Mouse (Mus musculus) bone marrow macrophage, adult 2 months (primary cell): ENCODE measurements around the gene Myh10. TPM values are rescaled to one million over a fixed set of nuclear protein-coding genes. Genes with fewer than 3 reads are reported as not detected.
A peak's percentile ranks its signal among the peaks of the same experiment; 100 is the strongest.

Source experiments
- H3K27ac ChIP-seq: 2 replicates; pipeline ENCODE4 v1.5.1; 2012; ENCODE audit warnings: low read depth, low read length; ENCODE audit not compliant: insufficient read depth
- H3K4me1 ChIP-seq: 2 replicates; pipeline ENCODE4 v1.6.1; 2012; ENCODE audit warnings: low read length; ENCODE audit not compliant: control insufficient read depth, insufficient read depth
- H3K4me3 ChIP-seq: 2 replicates; pipeline ENCODE4 v1.5.1; 2012; ENCODE audit warnings: mild to moderate bottlenecking, low read length, moderate library complexity; ENCODE audit not compliant: insufficient read depth
- CTCF ChIP-seq: IDR thresholded peaks from 2 replicates; pipeline ENCODE4 v1.5.1; 2012; ENCODE audit warnings: low read depth, mild to moderate bottlenecking, low read length, moderate library complexity
- POLR2A ChIP-seq: IDR thresholded peaks from 2 replicates; pipeline ENCODE4 v1.6.1; 2012; ENCODE audit warnings: mild to moderate bottlenecking, low read depth, low read length, borderline replicate concordance
- polyA plus RNA-seq: library from polyadenylated mRNA; stranded (reverse); fragments of >200 nt; gene quantifications from 2 replicates; pipeline ENCODE4 v1.2.4, GENCODE M21; 2012; ENCODE audit not compliant: missing spikeins, insufficient read depth, insufficient read length

Myh10 gene
- polyA plus RNA-seq, 1 experiment = 0.75 TPM

DNA sequence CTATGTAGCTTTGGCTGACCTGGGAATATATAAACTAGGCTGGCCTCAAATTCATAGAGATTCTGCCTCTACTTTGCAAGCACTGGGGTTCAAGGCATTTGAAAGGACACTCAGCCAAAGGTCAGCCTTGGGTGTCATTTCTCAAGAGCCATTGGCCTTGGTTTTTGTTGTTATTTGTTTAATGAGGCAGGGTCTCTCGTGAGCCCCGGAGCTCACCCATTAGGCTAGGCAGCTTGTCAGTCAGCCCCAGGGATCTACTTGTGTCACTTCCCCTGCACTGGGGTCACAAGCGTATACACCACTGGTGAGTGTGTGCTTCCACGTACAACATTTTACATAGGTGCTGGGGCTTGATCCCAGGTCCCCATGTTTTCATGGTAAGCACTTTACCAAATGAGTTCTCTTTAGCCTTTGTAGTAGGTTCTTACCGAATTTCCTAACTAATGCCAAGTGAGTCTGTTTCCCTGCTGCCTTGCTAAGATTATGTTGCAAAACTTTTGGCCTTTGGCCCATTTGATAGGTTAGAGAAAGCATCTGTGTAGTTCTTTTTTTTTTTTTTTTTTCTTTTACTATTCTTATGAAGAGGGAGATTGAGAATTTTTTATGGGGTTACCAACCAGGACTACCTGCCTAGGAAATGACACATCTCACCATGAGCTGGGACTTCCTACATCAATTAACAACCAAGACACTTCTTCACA, 18.9 kb upstream of the Myh10 start:
- TF ChIP-seq POLR2A (no peak), CTCF (no peak)
- Histone ChIP-seq H3K27ac (no peak overlapping the region), H3K4me1 (peaks cover 8% of the 10 kb centered on the region), H3K4me3 (no peak overlapping the region)

DNA sequence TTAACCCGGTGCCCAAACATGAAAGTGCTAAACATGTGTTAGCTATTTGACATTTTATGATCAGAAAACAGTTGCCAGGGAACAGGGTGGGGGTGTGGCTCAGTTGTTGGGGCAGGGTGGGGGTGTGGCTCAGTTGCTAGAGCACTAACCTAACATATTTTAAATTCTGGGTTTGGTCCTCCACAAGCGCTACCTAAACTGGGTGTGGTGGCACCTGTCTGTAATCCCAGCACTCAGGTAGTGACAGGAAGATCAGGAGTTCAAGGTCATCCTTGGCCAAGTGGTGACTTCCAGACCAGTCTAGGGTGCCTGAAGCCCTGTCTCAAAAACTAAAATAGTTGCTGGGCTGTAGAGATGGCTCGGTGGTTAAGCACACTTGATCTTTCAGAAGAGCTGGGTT, 17.3 kb upstream of the Myh10 start:
- Histone ChIP-seq H3K27ac (no peak overlapping the region), H3K4me3 (no peak overlapping the region), H3K4me1 (peaks cover 8% of the 10 kb centered on the region)
- no peak for TF ChIP-seq POLR2A
- no peak for TF ChIP-seq CTCF

DNA sequence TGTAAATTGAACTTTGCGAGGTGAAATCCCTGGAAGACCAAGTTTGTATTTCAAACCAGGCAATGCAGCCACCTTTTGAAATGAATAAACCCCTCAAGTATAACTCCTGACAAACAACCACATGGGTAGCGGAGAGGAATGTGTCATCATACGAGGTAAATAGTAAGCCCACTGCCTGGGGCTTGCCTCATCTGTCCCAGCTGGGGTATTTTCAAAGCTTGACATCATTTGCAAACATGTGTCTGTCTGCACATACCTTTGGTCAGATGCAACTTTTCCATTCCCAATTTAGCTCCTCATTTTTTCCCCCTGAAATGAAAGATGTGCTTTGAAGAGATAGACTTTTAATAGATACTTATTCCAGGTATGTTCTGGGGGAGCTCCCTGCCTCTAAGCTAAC, 16.7 kb upstream of the Myh10 start:
- H3K4me1 ChIP-seq = peaks cover 8% of the 10 kb centered on the region
- no peak overlapping the region for H3K4me3 ChIP-seq
- H3K27ac ChIP-seq = no peak overlapping the region
- TF ChIP-seq CTCF (no peak), POLR2A (no peak)

DNA sequence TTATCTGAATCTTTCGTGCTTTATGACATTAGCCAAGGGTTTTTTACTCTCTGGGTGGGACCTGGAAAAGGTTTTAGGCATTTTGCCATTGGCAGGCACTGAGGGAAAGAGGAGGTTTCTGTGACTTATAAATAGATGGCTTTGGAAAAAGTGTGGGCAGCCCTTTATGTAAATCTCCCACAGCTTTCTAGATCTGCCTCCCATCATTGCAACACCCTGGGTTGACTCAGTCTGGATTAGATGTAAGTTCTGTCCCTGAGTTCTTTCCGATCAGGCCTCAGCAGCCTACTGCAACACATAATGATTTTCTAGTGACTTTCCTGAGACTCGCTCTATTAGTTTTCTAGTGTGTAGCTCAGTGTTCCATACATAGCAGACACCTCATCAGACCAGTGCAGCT, 16.1 kb upstream of the Myh10 start:
- Histone ChIP-seq H3K4me1 (peaks cover 8% of the 10 kb centered on the region), H3K4me3 (no peak overlapping the region), H3K27ac (no peak overlapping the region)
- TF ChIP-seq POLR2A (no peak), CTCF (no peak)

DNA sequence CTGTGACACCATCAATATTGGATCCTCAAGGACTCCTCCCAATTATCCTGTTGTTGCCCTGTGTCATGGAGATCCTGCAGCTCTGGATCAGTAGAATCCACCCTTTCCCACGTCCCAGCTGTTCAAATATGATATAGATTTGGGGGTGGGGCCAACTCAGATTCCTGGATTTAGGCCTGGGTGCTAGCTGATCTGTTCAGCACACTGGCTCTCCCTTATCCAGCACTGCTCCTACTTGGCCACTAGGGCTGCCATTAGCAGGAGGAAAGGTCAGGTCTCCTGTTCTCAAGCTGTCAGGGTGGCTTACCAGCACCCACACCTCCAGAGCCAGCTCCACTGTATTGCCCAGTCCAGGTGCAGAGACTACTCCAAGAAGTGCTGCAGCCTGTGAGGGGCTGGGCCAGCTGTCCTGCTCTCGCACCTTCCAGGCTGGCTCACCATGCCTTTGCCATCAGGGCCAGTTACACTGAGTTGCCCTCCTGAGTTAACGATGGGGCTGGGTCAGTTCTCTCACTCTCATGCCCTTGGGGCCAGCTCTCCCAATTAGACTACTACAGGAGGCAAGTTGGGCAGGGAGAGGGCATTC, 10.0 kb upstream of the Myh10 start:
- H3K27ac ChIP-seq = no peak overlapping the region
- TF ChIP-seq CTCF = no peak
- TF ChIP-seq POLR2A = no peak
- no peak overlapping the region for H3K4me3 ChIP-seq
- H3K4me1 ChIP-seq = no peaks in the 10 kb centered on the region

DNA sequence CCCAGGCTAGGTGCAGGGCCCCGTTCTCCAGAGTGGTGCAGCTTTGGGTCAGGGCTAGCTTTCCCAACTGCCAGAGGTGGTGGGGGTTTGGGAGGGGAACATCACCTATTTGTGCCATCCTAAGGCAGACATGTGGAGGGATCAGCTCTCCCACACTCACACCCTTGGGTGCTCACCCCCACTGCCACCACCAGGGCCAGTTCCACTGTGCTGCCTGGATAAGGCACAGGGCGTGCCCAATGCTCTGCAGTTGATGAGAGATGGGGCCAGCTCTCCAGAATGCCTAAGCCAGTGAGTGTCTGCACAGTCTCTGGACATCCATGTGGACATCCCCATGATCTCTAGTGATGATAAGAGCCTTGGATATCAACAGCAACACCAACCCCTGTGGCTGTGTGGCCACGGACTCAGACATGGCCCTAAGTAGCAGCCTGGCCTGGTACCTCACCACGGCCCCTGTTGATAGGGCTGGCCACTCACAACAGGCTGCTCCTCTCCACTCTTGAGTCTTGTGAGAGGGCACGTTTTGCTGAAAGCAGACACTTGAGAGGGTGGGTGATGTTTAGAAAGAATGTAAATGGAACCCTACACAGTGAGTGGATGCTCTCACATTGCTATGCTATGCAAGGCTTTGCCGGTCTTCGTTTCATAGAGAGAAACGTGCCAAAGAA, 9.1 kb upstream of the Myh10 start:
- Histone ChIP-seq H3K4me3 (no peak overlapping the region), H3K4me1 (no peaks in the 10 kb centered on the region), H3K27ac (no peak overlapping the region)
- TF ChIP-seq CTCF = no peak
- no peak for TF ChIP-seq POLR2A

DNA sequence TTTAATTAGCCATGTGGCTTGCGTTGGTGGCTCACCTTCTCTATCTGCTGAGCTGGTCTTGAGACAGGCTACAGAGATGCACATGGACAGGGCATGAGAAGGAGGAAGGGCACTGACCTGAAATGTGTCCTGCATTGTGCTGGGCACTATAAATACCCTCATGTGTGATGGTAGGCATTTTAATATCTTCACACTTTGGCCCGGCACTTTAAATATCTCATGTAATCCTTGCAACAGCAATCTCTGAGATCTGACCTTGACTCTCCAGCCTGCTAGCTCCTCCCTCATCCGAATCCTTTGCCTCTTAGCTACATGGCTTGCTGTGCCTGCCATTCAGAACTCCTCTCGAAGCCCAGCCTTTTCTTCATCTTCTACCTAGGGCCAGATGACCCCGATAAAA, 5.4 kb upstream of the Myh10 start:
- Histone ChIP-seq H3K4me3 (no peak overlapping the region), H3K4me1 (no peaks in the 10 kb centered on the region), H3K27ac (no peak overlapping the region)
- TF ChIP-seq POLR2A = no peak
- no peak for TF ChIP-seq CTCF

DNA sequence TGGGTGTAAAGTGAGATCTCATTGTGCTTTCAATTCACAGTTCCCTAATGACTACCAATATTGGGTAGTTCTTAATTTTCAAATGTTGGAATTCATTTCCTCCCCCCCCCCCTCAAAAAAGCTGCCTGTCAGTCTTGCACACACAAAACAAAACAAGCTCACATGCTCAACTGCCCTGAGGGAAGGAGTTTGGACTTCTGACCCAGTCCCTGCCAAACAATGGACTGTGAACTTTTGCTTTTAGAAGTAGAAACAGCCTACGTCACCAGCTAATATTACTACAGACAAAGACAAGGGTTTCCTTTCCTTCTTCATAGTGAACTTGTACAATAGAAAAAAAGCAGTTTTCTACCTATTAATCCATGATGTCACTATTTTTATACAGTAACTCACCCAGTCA, 2.1 kb upstream of the Myh10 start:
- no peaks in the 10 kb centered on the region for H3K4me1 ChIP-seq
- no peak overlapping the region for H3K4me3 ChIP-seq
- TF ChIP-seq CTCF (no peak), POLR2A (no peak)
- H3K27ac ChIP-seq = no peak overlapping the region

DNA sequence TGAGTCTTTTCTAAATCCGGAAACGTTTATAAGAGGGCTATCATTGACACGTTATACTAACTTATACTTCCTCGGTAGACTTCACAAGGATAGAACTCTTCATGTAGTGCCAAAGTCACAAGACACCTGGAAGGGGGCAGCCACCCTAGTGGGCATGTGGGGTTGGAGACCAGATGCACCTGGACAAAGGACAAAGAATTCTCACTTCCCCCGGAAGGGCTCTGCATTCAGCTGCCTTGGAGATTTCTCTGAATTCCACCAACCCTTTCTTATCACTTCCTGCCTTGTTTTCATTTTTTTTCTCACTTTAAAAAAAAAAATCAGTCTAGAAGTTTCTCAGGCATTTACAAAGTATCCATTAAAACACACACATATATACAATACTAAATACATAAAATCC, 894 bp upstream of the Myh10 start:
- no peaks in the 10 kb centered on the region for H3K4me1 ChIP-seq
- H3K27ac ChIP-seq = no peak overlapping the region
- TF ChIP-seq CTCF = no peak
- no peak for TF ChIP-seq POLR2A
- no peak overlapping the region for H3K4me3 ChIP-seq

DNA sequence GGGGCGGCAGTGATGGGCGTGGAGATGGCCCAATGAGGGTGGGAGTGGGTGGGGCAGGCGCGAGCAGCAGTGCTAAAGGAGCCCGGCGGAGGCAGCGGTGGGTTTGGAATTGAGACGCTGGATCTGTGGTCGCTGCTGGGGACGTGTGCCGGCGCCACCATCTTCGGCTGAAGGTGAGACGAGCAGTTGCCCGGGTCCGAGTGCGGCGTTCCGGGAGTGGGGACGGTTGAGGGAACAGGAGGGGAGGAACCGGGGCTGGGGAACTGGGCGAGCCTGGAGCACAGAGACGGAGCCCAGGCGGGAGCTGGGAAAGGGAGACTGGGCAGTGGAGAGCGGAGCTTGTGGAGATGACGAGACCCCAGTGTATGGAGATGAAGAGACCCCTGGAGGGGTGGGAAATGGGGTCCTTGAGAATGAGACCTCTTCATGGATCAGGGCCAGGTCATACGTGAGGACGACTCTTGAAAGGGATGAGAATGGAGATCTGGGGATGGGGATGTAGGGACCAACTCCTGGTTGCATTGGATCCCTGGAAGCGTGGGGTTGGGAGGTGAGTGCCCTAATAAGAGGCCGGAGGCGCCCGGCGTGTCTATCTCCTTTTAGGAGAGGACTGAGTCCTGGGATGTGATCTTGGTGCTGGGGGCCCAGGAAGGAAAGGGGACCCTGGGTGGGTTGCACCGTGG, 792 bp downstream of the Myh10 start:
- peak overlapping the region; percentile 76 for H3K4me3 ChIP-seq
- H3K4me1 ChIP-seq = no peaks in the 10 kb centered on the region
- H3K27ac ChIP-seq = no peak overlapping the region
- TF ChIP-seq CTCF (no peak), POLR2A (no peak)
